Mouse (Mus musculus): ENCODE data around the gene Syt14. TPM values are rescaled to one million over a fixed set of nuclear protein-coding genes. Genes with fewer than 3 reads are reported as not detected.

The Syt14 gene
- polyA plus RNA-seq, 1 experiment = not detected

DNA sequence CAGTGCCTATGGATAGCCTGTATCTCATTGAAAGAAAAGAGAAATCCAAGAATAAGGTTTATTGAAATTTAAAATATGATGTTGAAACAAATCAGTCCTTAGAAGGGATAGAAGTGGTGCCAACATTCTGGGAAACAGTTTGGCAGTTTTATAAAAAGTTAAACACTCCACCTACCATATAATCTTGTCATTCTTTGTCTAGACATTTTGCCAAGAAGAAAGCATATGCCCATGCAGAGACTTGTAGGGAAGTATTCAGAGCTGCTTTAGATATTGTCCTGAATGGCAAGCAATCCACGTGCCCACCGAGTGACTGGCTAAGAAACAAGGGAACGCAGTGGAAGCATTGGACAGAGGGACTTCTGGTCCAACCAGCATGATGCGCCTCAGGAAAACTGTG is 12.0 kb upstream of the Syt14 start:
- Histone ChIP-seq H3K4me3 (no peak overlapping the region), H3K36me3 (ENCODE audit: control insufficient read depth, insufficient read depth) (no peaks in the 10 kb centered on the region), H3K4me2 (ENCODE audit: low read depth) (no peak overlapping the region), H3K79me2 (ENCODE audit: control insufficient read depth, insufficient read depth) (no peaks in the 10 kb centered on the region), H3ac (ENCODE audit: control insufficient read depth, insufficient read length) (no peak overlapping the region), H3K27me3 (ENCODE audit: control insufficient read depth, insufficient read depth, insufficient read length) (no peaks in the 10 kb centered on the region)
- TF ChIP-seq MYOG (IDR thresholded peaks at IDR 0.05; ENCODE audit: control insufficient read depth in 1 of 3, insufficient read depth in 1 of 3, insufficient read length in 2 of 3, low read depth in 2 of 3) = no peak
- no peak for TF ChIP-seq E2F4 (IDR thresholded peaks at IDR 0.05; ENCODE audit: insufficient read depth)
- no peak for TF ChIP-seq MAX (IDR thresholded peaks at IDR 0.05; ENCODE audit: low read depth)
- TF ChIP-seq TCF3 (IDR thresholded peaks at IDR 0.05; ENCODE audit: insufficient read length, low read depth) = no peak
- TF ChIP-seq POLR2AphosphoS2 (IDR thresholded peaks at IDR 0.05; ENCODE audit: insufficient read length, low read depth) = no peak

DNA sequence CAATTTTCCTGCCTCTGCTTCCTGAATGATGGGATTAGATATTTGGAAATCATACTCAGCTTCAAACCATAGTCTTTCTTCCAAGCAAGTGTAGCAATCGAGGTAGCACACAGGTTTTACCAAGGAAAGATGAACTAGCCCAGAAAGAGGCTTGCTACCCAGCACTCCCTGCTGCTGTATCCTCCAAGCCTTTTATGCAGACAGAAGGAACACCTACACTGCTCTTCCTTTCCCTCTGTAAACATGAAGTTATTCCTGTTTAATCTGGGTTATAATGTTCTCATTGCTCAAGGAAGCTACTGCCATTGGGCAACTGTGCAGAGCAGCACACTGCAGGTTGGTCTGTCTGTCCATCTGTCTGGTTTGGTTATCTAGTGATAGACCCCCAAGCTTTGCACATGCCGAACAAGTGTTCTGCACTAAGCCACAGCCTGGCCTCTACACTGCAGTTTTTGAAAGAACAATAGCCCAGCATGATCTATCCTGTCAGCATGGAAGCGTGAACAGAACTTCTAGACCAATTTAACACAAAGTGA is 7.3 kb upstream of the Syt14 start:
- H3K4me3 ChIP-seq = no peak overlapping the region
- no peaks in the 10 kb centered on the region for H3K79me2 ChIP-seq (ENCODE audit: control insufficient read depth, insufficient read depth)
- TF ChIP-seq MAX (IDR thresholded peaks at IDR 0.05; ENCODE audit: low read depth) = no peak
- no peak for TF ChIP-seq TCF3 (IDR thresholded peaks at IDR 0.05; ENCODE audit: insufficient read length, low read depth)
- no peak for TF ChIP-seq POLR2A (IDR thresholded peaks at IDR 0.05; ENCODE audit: insufficient read length, low read depth)
- no peak for TF ChIP-seq E2F4 (IDR thresholded peaks at IDR 0.05; ENCODE audit: insufficient read depth)
- no peak for TF ChIP-seq MYOD1 (IDR thresholded peaks at IDR 0.05; ENCODE audit: control insufficient read depth in 1 of 3, insufficient read length in 2 of 3, low read depth in 2 of 3)
- no peak for TF ChIP-seq POLR2AphosphoS2 (IDR thresholded peaks at IDR 0.05; ENCODE audit: insufficient read length, low read depth)
- no peak for TF ChIP-seq CEBPB (IDR thresholded peaks at IDR 0.05; ENCODE audit: insufficient read depth, poor library complexity, severe bottlenecking)
- no peak for TF ChIP-seq TCF12 (IDR thresholded peaks at IDR 0.05; ENCODE audit: insufficient read depth, poor library complexity, severe bottlenecking)
- TF ChIP-seq USF1 (IDR thresholded peaks at IDR 0.05; ENCODE audit: low read depth) = no peak
- no peak for TF ChIP-seq REST (IDR thresholded peaks at IDR 0.05; ENCODE audit: insufficient read depth, insufficient read length)
- no peak for TF ChIP-seq MYOG (IDR thresholded peaks at IDR 0.05; ENCODE audit: control insufficient read depth in 1 of 3, insufficient read depth in 1 of 3, insufficient read length in 2 of 3, low read depth in 2 of 3)
- TF ChIP-seq SRF (IDR thresholded peaks at IDR 0.05; ENCODE audit: control insufficient read depth, insufficient read length, low read depth) = no peak
- no peaks in the 10 kb centered on the region for H3K27me3 ChIP-seq (ENCODE audit: control insufficient read depth, insufficient read depth, insufficient read length)
- H3ac ChIP-seq (ENCODE audit: control insufficient read depth, insufficient read length) = no peak overlapping the region
- no peak overlapping the region for H3K4me2 ChIP-seq (ENCODE audit: low read depth)
- no peaks in the 10 kb centered on the region for H3K36me3 ChIP-seq (ENCODE audit: control insufficient read depth, insufficient read depth)

DNA sequence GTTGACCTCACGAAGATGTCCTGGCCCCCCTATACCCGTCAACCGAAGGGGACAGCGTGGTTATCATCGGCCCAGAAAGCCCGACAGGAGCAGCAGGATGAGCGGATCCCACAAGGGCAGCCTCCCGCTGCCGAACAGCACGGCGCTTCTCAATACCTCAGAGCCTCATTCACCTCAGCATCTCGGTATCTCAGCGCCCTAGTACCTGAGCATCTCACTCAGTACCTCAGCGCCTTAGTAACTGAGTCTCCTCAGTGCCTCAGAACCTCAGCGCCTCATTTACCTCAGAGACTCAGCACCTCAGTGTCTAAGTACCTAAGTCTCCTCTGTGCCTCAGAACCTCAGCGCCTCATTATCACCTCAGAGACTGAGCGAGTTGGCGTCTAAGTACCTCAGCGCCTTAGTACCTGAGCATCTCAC is 614 bp downstream of the Syt14 start:
- Histone ChIP-seq H3K36me3 (ENCODE audit: control insufficient read depth, insufficient read depth) (no peaks in the 10 kb centered on the region), H3ac (ENCODE audit: control insufficient read depth, insufficient read length) (no peak overlapping the region), H3K4me3 (no peak overlapping the region), H3K79me2 (ENCODE audit: control insufficient read depth, insufficient read depth) (no peaks in the 10 kb centered on the region), H3K27me3 (ENCODE audit: control insufficient read depth, insufficient read depth, insufficient read length) (peaks cover 10% of the 10 kb centered on the region), H3K4me2 (ENCODE audit: low read depth) (no peak overlapping the region)
- no peak for TF ChIP-seq MAX (IDR thresholded peaks at IDR 0.05; ENCODE audit: low read depth)
- no peak for TF ChIP-seq POLR2AphosphoS2 (IDR thresholded peaks at IDR 0.05; ENCODE audit: insufficient read length, low read depth)
- no peak for TF ChIP-seq CEBPB (IDR thresholded peaks at IDR 0.05; ENCODE audit: insufficient read depth, poor library complexity, severe bottlenecking)
- TF ChIP-seq POLR2A (IDR thresholded peaks at IDR 0.05; ENCODE audit: insufficient read length, low read depth) = no peak
- no peak for TF ChIP-seq SRF (IDR thresholded peaks at IDR 0.05; ENCODE audit: control insufficient read depth, insufficient read length, low read depth)
- no peak for TF ChIP-seq REST (IDR thresholded peaks at IDR 0.05; ENCODE audit: insufficient read depth, insufficient read length)
- TF ChIP-seq TCF12 (IDR thresholded peaks at IDR 0.05; ENCODE audit: insufficient read depth, poor library complexity, severe bottlenecking) = no peak
- no peak for TF ChIP-seq MYOD1 (IDR thresholded peaks at IDR 0.05; ENCODE audit: control insufficient read depth in 1 of 3, insufficient read length in 2 of 3, low read depth in 2 of 3)
- no peak for TF ChIP-seq USF1 (IDR thresholded peaks at IDR 0.05; ENCODE audit: low read depth)
- TF ChIP-seq E2F4 (IDR thresholded peaks at IDR 0.05; ENCODE audit: insufficient read depth) = no peak
- no peak for TF ChIP-seq TCF3 (IDR thresholded peaks at IDR 0.05; ENCODE audit: insufficient read length, low read depth)
- TF ChIP-seq MYOG (IDR thresholded peaks at IDR 0.05; ENCODE audit: control insufficient read depth in 1 of 3, insufficient read depth in 1 of 3, insufficient read length in 2 of 3, low read depth in 2 of 3) = no peak

DNA sequence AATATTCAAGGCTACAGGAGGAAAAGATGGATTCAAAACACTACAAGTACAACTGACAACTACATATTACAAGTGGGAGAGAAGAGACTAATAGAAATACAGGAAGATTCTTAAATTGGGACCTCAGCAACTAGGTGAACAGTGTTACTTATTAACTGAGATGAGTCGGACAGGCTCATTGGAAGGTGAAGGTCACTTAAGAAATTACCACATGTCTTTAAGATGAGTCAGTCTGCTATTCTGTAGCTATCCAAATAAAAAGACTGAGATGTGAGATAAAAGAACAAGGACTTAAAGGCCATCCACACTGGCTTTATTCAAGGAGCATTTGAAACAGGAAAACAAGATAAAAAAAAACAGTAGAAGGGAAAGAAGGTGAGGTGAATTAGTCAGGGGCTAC is 11.3 kb downstream of the Syt14 start:
- no peak for TF ChIP-seq CEBPB (IDR thresholded peaks at IDR 0.05; ENCODE audit: insufficient read depth, poor library complexity, severe bottlenecking)
- TF ChIP-seq MAX (IDR thresholded peaks at IDR 0.05; ENCODE audit: low read depth) = no peak
- no peak for TF ChIP-seq POLR2AphosphoS2 (IDR thresholded peaks at IDR 0.05; ENCODE audit: insufficient read length, low read depth)
- no peak for TF ChIP-seq MYOG (IDR thresholded peaks at IDR 0.05; ENCODE audit: control insufficient read depth in 1 of 3, insufficient read depth in 1 of 3, insufficient read length in 2 of 3, low read depth in 2 of 3)
- TF ChIP-seq E2F4 (IDR thresholded peaks at IDR 0.05; ENCODE audit: insufficient read depth) = no peak
- Histone ChIP-seq H3K4me3 (no peak overlapping the region), H3K79me2 (ENCODE audit: control insufficient read depth, insufficient read depth) (no peaks in the 10 kb centered on the region), H3ac (ENCODE audit: control insufficient read depth, insufficient read length) (no peak overlapping the region), H3K36me3 (ENCODE audit: control insufficient read depth, insufficient read depth) (no peaks in the 10 kb centered on the region), H3K27me3 (ENCODE audit: control insufficient read depth, insufficient read depth, insufficient read length) (no peaks in the 10 kb centered on the region), H3K4me2 (ENCODE audit: low read depth) (no peak overlapping the region)

DNA sequence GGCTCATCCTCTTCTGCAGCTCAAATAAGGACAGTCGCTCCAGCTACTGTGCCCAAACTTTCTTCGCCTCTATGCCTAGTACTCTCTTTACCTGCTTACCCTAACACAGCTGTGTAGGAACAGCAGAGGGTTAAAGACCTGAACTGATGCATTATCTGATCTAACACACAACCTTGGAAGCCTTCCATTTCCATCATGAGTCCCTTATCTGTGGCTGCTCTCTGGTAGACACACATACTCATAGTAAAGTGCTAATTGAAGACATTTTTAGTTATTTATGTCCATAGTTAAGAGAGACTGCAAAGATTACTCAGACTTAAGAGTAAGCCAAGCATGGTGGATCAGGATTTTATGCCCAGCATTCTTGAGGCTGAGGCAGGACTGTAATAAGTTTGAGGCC is 23.2 kb downstream of the Syt14 start:
- no peak overlapping the region for H3K4me3 ChIP-seq
- no peaks in the 10 kb centered on the region for H3K36me3 ChIP-seq (ENCODE audit: control insufficient read depth, insufficient read depth)
- no peak overlapping the region for H3ac ChIP-seq (ENCODE audit: control insufficient read depth, insufficient read length)
- no peaks in the 10 kb centered on the region for H3K79me2 ChIP-seq (ENCODE audit: control insufficient read depth, insufficient read depth)
- H3K4me2 ChIP-seq (ENCODE audit: low read depth) = no peak overlapping the region
- TF ChIP-seq POLR2A (IDR thresholded peaks at IDR 0.05; ENCODE audit: insufficient read length, low read depth) = no peak
- no peak for TF ChIP-seq SRF (IDR thresholded peaks at IDR 0.05; ENCODE audit: control insufficient read depth, insufficient read length, low read depth)
- TF ChIP-seq TCF3 (IDR thresholded peaks at IDR 0.05; ENCODE audit: insufficient read length, low read depth) = no peak
- no peak for TF ChIP-seq E2F4 (IDR thresholded peaks at IDR 0.05; ENCODE audit: insufficient read depth)
- no peak for TF ChIP-seq MYOD1 (IDR thresholded peaks at IDR 0.05; ENCODE audit: control insufficient read depth in 1 of 3, insufficient read length in 2 of 3, low read depth in 2 of 3)
- no peak for TF ChIP-seq TCF12 (IDR thresholded peaks at IDR 0.05; ENCODE audit: insufficient read depth, poor library complexity, severe bottlenecking)
- H3K27me3 ChIP-seq (ENCODE audit: control insufficient read depth, insufficient read depth, insufficient read length) = no peaks in the 10 kb centered on the region
